Mouse (Mus musculus): ENCODE measurements at regions not wholly inside any gene's neighbourhood (a gene's known extent, or its start where the extent isn't known, plus 50 kb on each side); places are given as distances from the start of the nearest gene placed in this dataset.

- DNase-seq (ENCODE audit: low read depth, low spot score), result no peak
- Histone ChIP-seq H3K27me3 (ENCODE audit: control insufficient read depth in 1 of 2, insufficient read depth in 2 of 2, low read length in 2 of 2) (no peaks in the 10 kb centered on the region; a peak in 2 of 4 replicates), H3K9ac (ENCODE audit: control insufficient read depth, low read depth, low read length, poor library complexity, severe bottlenecking) (no peak overlapping the region), H3K9me3 (replicated peaks; ENCODE audit: insufficient read depth, low read length) (no peaks in the 10 kb centered on the region), H3K36me3 (ENCODE audit: control insufficient read depth in 1 of 2, insufficient read depth in 2 of 2, low read length in 2 of 2) (no peaks in the 10 kb centered on the region), H3K79me2 (ENCODE audit: control insufficient read depth, insufficient read depth, low read length, poor library complexity) (no peaks in the 10 kb centered on the region), H3K27ac (ENCODE audit: control insufficient read depth, low read depth, low read length) (no peak overlapping the region), H3K4me3 (ENCODE audit: control insufficient read depth in 1 of 2, insufficient read depth in 1 of 2, low read depth in 2 of 2, low read length in 2 of 2) (no peak overlapping the region; a peak in 1 of 4 replicates), H3K4me1 (ENCODE audit: control insufficient read depth in 1 of 2, insufficient read depth in 2 of 2, low read length in 2 of 2) (no peaks in the 10 kb centered on the region)
- TF ChIP-seq CHD2 (IDR thresholded peaks at IDR 0.05; ENCODE audit: low read length), result no peak
- no peak for TF ChIP-seq NELFE (IDR thresholded peaks at IDR 0.05; ENCODE audit: low read depth, low read length)
- no peak for TF ChIP-seq RAD21 (IDR thresholded peaks at IDR 0.05; ENCODE audit: low read depth, low read length)
- no peak for TF ChIP-seq MAFK (IDR thresholded peaks at IDR 0.05; ENCODE audit: borderline replicate concordance, low read depth, low read length)
Observed at GRCm38 (mm10) chr6:64964664-64965063, 77.7 kb upstream of the Smarcad1 start.

GRCm38 (mm10) chr6:64965203-64965602, 77.2 kb upstream of the Smarcad1 start:
- TF ChIP-seq EP300 (IDR thresholded peaks at IDR 0.05; ENCODE audit: low read depth in 1 of 2, low read length in 2 of 2) (0 out of 4 replicates have a peak, but pooled peaks of 1 of the 2 experiments have one; percentile 18), ZNF384 (IDR thresholded peaks at IDR 0.05; ENCODE audit: low read depth, low read length) (no peak)
- no peak for DNase-seq (ENCODE audit: low read depth, low spot score)
- Histone ChIP-seq H3K79me2 (ENCODE audit: control insufficient read depth, insufficient read depth, low read length, poor library complexity) (no peaks in the 10 kb centered on the region), H3K4me1 (ENCODE audit: control insufficient read depth in 1 of 2, insufficient read depth in 2 of 2, low read length in 2 of 2) (no peaks in the 10 kb centered on the region), H3K27ac (ENCODE audit: control insufficient read depth, low read depth, low read length) (no peak overlapping the region), H3K9ac (ENCODE audit: control insufficient read depth, low read depth, low read length, poor library complexity, severe bottlenecking) (no peak overlapping the region), H3K9me3 (replicated peaks; ENCODE audit: insufficient read depth, low read length) (no peaks in the 10 kb centered on the region), H3K36me3 (ENCODE audit: control insufficient read depth in 1 of 2, insufficient read depth in 2 of 2, low read length in 2 of 2) (no peaks in the 10 kb centered on the region), H3K27me3 (ENCODE audit: control insufficient read depth in 1 of 2, insufficient read depth in 2 of 2, low read length in 2 of 2) (no peaks in the 10 kb centered on the region; a peak in 2 of 4 replicates), H3K4me3 (ENCODE audit: control insufficient read depth in 1 of 2, insufficient read depth in 1 of 2, low read depth in 2 of 2, low read length in 2 of 2) (no peak overlapping the region; a peak in 1 of 4 replicates)

GRCm38 (mm10) chr6:64970158-64970557, 72.2 kb upstream of the Smarcad1 start:
- peaks cover 0 to 4% of the 10 kb centered on the region in 2 experiments; a peak in 2 of 4 replicates for H3K4me1 ChIP-seq (ENCODE audit: control insufficient read depth in 1 of 2, insufficient read depth in 2 of 2, low read length in 2 of 2)
- DNase-seq (ENCODE audit: low read depth, low spot score), result no peak
- H3K27ac ChIP-seq (ENCODE audit: control insufficient read depth, low read depth, low read length), result no peak overlapping the region
- H3K9me3 ChIP-seq (replicated peaks; ENCODE audit: insufficient read depth, low read length), result no peaks in the 10 kb centered on the region
- no peaks in the 10 kb centered on the region for H3K27me3 ChIP-seq (ENCODE audit: control insufficient read depth in 1 of 2, insufficient read depth in 2 of 2, low read length in 2 of 2)
- no peak for TF ChIP-seq ZNF384 (IDR thresholded peaks at IDR 0.05; ENCODE audit: low read depth, low read length)
- no peak for TF ChIP-seq TCF12 (IDR thresholded peaks at IDR 0.05; ENCODE audit: low read depth, low read length)
- no peak for TF ChIP-seq CTCF (IDR thresholded peaks at IDR 0.05 in 2 of 3, conservative IDR thresholded peaks at IDR 0.05 in 1 of 3; ENCODE audit: control insufficient read depth in 1 of 3, insufficient read depth in 1 of 3, low read depth in 2 of 3, low read length in 3 of 3, poor library complexity in 1 of 3, severe bottlenecking in 1 of 3)
- TF ChIP-seq ELF1 (IDR thresholded peaks at IDR 0.05; ENCODE audit: low read depth, low read length), result no peak
- no peak for TF ChIP-seq USF2 (IDR thresholded peaks at IDR 0.05; ENCODE audit: borderline replicate concordance in 1 of 2, insufficient read depth in 1 of 2, low read depth in 1 of 2, low read length in 2 of 2)
- no peak for TF ChIP-seq MYB (IDR thresholded peaks at IDR 0.05; ENCODE audit: low read depth, low read length)
- TF ChIP-seq MEF2A (IDR thresholded peaks at IDR 0.05; ENCODE audit: extremely low read depth, insufficient replicate concordance, low read depth, low read length, poor library complexity, severe bottlenecking), result no peak
- no peak for TF ChIP-seq GABPA (IDR thresholded peaks at IDR 0.05; ENCODE audit: low read depth, low read length)
- TF ChIP-seq POLR2AphosphoS2 (IDR thresholded peaks at IDR 0.05; ENCODE audit: low read length), result no peak
- no peak for TF ChIP-seq EP300 (IDR thresholded peaks at IDR 0.05; ENCODE audit: low read depth in 1 of 2, low read length in 2 of 2)
- TF ChIP-seq CHD2 (IDR thresholded peaks at IDR 0.05; ENCODE audit: low read length), result no peak
- TF ChIP-seq POLR2A (IDR thresholded peaks at IDR 0.05; ENCODE audit: control insufficient read depth in 1 of 2, insufficient read depth in 1 of 2, low read depth in 1 of 2, low read length in 2 of 2, poor library complexity in 1 of 2), result no peak
- no peak for TF ChIP-seq MAFK (IDR thresholded peaks at IDR 0.05; ENCODE audit: borderline replicate concordance, low read depth, low read length)
- TF ChIP-seq ZMIZ1 (IDR thresholded peaks at IDR 0.05; ENCODE audit: low read depth, low read length), result no peak
- TF ChIP-seq MYC (IDR thresholded peaks at IDR 0.05; ENCODE audit: low read depth, low read length), result no peak
- TF ChIP-seq GATA1 (IDR thresholded peaks at IDR 0.05; ENCODE audit: low read depth, low read length), result no peak
- H3K4me3 ChIP-seq (ENCODE audit: control insufficient read depth in 1 of 2, insufficient read depth in 1 of 2, low read depth in 2 of 2, low read length in 2 of 2), result no peak overlapping the region
- H3K79me2 ChIP-seq (ENCODE audit: control insufficient read depth, insufficient read depth, low read length, poor library complexity), result no peaks in the 10 kb centered on the region
- H3K9ac ChIP-seq (ENCODE audit: control insufficient read depth, low read depth, low read length, poor library complexity, severe bottlenecking), result no peak overlapping the region
- H3K36me3 ChIP-seq (ENCODE audit: control insufficient read depth in 1 of 2, insufficient read depth in 2 of 2, low read length in 2 of 2), result peaks cover 0 to 3% of the 10 kb centered on the region in 2 experiments; a peak in 2 of 4 replicates
